Mouse (Mus musculus) telencephalon, adult 2 months (tissue): Measurements from ENCODE around the gene Tapt1.
"Not testable (repeated sequence)": the region's sequence is repeated elsewhere in the genome, so short reads cannot be mapped to it uniquely, and the experiment has no call there.

ENCODE experiments used
- DNase-seq: peaks from one replicate; pipeline ENCODE4 v3.0.0-alpha.2; 2011; ENCODE audit warnings: low read depth, low spot score

Gene Tapt1

DNA sequence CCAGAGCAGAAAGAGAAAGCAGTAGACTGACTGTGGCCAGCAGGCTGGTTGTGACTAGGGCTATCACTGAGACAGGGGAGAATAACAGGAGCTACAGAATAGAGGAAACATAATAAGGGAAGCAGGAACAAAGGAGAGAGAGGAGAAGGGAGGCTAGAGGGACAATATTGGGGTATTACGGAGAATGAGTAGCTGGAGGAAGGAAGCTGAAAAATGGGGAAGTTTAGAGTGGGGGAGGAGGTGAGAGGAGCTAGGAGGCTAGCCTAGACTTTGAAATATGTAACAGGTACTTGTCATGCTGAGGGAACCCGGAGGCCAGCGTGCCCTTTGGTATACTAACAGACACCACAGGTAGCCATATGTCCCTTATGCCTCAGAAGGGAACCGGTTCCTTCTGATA lies 98.9 kb downstream of the Tapt1 start:
- DNase-seq = no peak

DNA sequence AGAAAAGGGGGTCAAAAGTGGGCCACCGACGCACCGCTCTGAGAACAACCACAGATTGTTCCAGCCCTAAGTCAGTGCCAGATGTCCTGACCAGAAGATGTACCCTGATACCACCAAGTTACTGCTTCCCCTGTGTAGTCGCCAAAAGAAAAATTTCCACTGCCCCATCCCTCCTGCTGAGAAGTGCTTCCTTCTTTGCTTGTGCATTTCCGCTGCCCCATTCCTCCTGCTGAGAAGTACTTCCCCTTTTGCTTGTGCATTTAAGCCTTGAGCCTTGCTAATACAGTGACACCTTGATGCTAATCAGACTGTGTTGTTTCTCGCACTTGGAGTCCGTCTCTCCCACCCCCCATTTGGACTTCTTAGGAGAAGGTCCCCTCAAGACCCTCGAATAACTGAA lies 99.9 kb downstream of the Tapt1 start:
- not testable (repeated sequence) for DNase-seq
